Mouse (Mus musculus): ENCODE results near the gene Sh2d5. TPM values are rescaled to one million over a fixed set of nuclear protein-coding genes. Genes with fewer than 3 reads are reported as not detected.
A peak's percentile ranks its signal among the peaks of the same experiment; 100 is the strongest.

Sh2d5 gene
- polyA plus RNA-seq, 1 experiment: 4.7 TPM

GRCm38 (mm10) chr4:138293261-138293948 is 43.2 kb downstream of the Sh2d5 start:
- TF ChIP-seq EP300 (IDR thresholded peaks at IDR 0.05; ENCODE audit: insufficient read depth, low read depth, low read length): no peak
- TF ChIP-seq POLR2A (IDR thresholded peaks at IDR 0.05; ENCODE audit: insufficient read depth, low read length): no peak
- no peak for TF ChIP-seq CTCF (IDR thresholded peaks at IDR 0.05; ENCODE audit: low read depth, low read length)
- Histone ChIP-seq H3K9ac (ENCODE audit: low read depth, poor library complexity, severe bottlenecking) (no peak overlapping the region), H3K4me1 (ENCODE audit: control insufficient read depth, insufficient read depth, low read length) (no peaks in the 10 kb centered on the region), H3K36me3 (ENCODE audit: control insufficient read depth, insufficient read depth, low read length, poor library complexity, severe bottlenecking) (no peaks in the 10 kb centered on the region), H3K27ac (ENCODE audit: insufficient read depth, low read length) (no peak overlapping the region), H3K9me3 (replicated peaks; ENCODE audit: control insufficient read depth, insufficient read depth, low read length, poor library complexity, severe bottlenecking) (no peaks in the 10 kb centered on the region), H3K27me3 (ENCODE audit: control insufficient read depth, insufficient read depth, low read length, poor library complexity, severe bottlenecking) (no peaks in the 10 kb centered on the region), H3K4me3 (ENCODE audit: low read depth, low read length) (no peak overlapping the region)

DNA sequence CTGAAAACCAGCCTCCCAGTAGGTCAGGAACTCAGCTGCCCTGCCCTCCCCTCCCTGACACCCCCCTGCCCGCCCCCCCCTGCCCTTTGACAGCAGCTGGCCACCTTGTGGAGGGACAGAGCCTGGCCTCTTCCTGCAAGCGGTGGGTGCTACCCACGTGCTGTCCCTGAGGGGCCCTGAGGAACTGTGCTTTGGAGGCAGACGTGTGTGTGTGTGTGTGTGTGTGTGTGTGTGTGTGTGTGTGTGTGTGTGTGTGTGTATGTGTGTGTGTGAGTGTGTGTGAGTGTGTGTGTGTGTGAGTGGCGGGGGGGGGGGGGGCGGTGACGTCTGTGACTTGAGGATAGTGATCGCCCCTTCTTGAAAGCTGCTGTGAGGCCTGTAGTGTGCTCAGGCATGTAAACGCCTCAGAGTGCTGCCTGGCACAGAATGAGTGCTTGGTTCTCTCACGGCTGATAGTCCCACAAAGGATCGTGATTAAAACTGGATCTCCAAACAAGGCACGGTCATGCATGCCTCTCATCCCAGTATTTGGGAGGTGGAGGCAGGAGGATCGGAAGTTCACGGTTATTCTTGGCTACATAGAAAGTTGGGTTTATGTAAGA is 43.8 kb downstream of the Sh2d5 start:
- no peaks in the 10 kb centered on the region for H3K36me3 ChIP-seq (ENCODE audit: control insufficient read depth, insufficient read depth, low read length, poor library complexity, severe bottlenecking)
- no peaks in the 10 kb centered on the region for H3K4me1 ChIP-seq (ENCODE audit: control insufficient read depth, insufficient read depth, low read length)
- no peak overlapping the region for H3K27ac ChIP-seq (ENCODE audit: insufficient read depth, low read length)
- no peak overlapping the region for H3K9ac ChIP-seq (ENCODE audit: low read depth, poor library complexity, severe bottlenecking)
- H3K4me3 ChIP-seq (ENCODE audit: low read depth, low read length): no peak overlapping the region
- no peaks in the 10 kb centered on the region for H3K27me3 ChIP-seq (ENCODE audit: control insufficient read depth, insufficient read depth, low read length, poor library complexity, severe bottlenecking)
- TF ChIP-seq EP300 (IDR thresholded peaks at IDR 0.05; ENCODE audit: insufficient read depth, low read depth, low read length): no peak
- TF ChIP-seq CTCF (IDR thresholded peaks at IDR 0.05; ENCODE audit: low read depth, low read length): no peak
- no peak for TF ChIP-seq POLR2A (IDR thresholded peaks at IDR 0.05; ENCODE audit: insufficient read depth, low read length)
- H3K9me3 ChIP-seq (replicated peaks; ENCODE audit: control insufficient read depth, insufficient read depth, low read length, poor library complexity, severe bottlenecking): no peaks in the 10 kb centered on the region

DNA sequence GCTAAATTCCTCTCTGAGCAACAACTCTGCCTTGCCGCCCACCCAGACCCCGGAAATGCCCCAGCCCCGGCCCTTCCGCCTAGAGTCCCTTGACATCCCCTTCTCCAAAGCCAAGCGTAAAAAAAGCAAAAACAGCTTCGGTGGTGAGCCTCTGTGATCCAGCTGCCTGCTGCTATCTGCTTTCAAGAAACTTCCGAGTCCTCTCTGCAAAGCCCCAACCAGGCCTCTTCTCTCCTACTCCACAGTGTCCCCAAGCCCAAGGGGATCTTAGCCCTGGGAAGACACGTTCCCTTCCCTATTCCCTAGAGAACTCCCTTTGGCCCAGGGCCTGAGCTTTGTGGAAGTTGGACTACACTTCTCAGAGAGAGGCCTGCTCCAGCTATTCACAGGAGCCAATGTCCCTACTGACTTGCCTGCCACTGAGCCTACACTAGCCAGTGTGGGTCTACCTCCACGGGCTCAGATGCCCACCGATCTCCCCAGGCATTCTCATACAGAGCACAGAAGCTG is 51.1 kb downstream of the Sh2d5 start:
- TF ChIP-seq POLR2A (IDR thresholded peaks at IDR 0.05; ENCODE audit: insufficient read depth, low read length): no peak
- no peak for TF ChIP-seq EP300 (IDR thresholded peaks at IDR 0.05; ENCODE audit: insufficient read depth, low read depth, low read length)
- TF ChIP-seq CTCF (IDR thresholded peaks at IDR 0.05; ENCODE audit: low read depth, low read length): no peak
- no peaks in the 10 kb centered on the region for H3K27me3 ChIP-seq (ENCODE audit: control insufficient read depth, insufficient read depth, low read length, poor library complexity, severe bottlenecking)
- H3K36me3 ChIP-seq (ENCODE audit: control insufficient read depth, insufficient read depth, low read length, poor library complexity, severe bottlenecking): no peaks in the 10 kb centered on the region
- no peak overlapping the region for H3K27ac ChIP-seq (ENCODE audit: insufficient read depth, low read length)
- H3K9ac ChIP-seq (ENCODE audit: low read depth, poor library complexity, severe bottlenecking): no peak overlapping the region
- no peak overlapping the region for H3K4me3 ChIP-seq (ENCODE audit: low read depth, low read length)
- no peaks in the 10 kb centered on the region for H3K9me3 ChIP-seq (replicated peaks; ENCODE audit: control insufficient read depth, insufficient read depth, low read length, poor library complexity, severe bottlenecking)
- H3K4me1 ChIP-seq (ENCODE audit: control insufficient read depth, insufficient read depth, low read length): no peaks in the 10 kb centered on the region

DNA sequence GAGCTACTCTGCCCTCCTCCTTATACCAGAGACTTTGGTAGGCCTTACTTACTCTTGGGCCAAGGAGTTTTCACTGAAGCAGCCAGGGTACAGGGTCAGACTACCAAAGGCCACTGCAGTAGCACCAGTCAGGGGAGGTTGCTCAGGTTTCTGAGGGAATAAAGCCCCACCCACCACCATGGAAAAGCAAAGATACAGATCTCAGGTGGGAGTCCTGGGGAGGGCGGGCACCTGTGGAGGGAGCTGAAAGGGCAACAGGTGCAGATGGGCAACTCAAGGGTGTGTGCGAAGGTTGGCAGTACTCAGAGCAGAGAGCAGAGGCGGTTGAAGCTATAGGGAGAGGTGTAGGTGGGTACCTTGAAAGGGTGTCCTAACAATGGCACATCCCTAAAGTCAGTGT is 52.8 kb downstream of the Sh2d5 start:
- no peak overlapping the region for H3K4me3 ChIP-seq (ENCODE audit: low read depth, low read length)
- no peak overlapping the region for H3K9ac ChIP-seq (ENCODE audit: low read depth, poor library complexity, severe bottlenecking)

GRCm38 (mm10) chr4:138303742-138304141 is 53.5 kb downstream of the Sh2d5 start:
- Histone ChIP-seq H3K4me3 (ENCODE audit: low read depth, low read length) (peak overlapping the region; percentile 90), H3K27me3 (ENCODE audit: control insufficient read depth, insufficient read depth, low read length, poor library complexity, severe bottlenecking) (no peaks in the 10 kb centered on the region), H3K9ac (ENCODE audit: low read depth, poor library complexity, severe bottlenecking) (peak overlapping the region; percentile 63), H3K4me1 (ENCODE audit: control insufficient read depth, insufficient read depth, low read length) (no peaks in the 10 kb centered on the region), H3K27ac (ENCODE audit: insufficient read depth, low read length) (no peak overlapping the region), H3K36me3 (ENCODE audit: control insufficient read depth, insufficient read depth, low read length, poor library complexity, severe bottlenecking) (no peaks in the 10 kb centered on the region), H3K9me3 (replicated peaks; ENCODE audit: control insufficient read depth, insufficient read depth, low read length, poor library complexity, severe bottlenecking) (no peaks in the 10 kb centered on the region)
- TF ChIP-seq POLR2A (IDR thresholded peaks at IDR 0.05; ENCODE audit: insufficient read depth, low read length): no peak
- TF ChIP-seq CTCF (IDR thresholded peaks at IDR 0.05; ENCODE audit: low read depth, low read length): no peak
- no peak for TF ChIP-seq EP300 (IDR thresholded peaks at IDR 0.05; ENCODE audit: insufficient read depth, low read depth, low read length)

More for the DNA sequence above, 52.8 kb downstream of the Sh2d5 start:
- no peaks in the 10 kb centered on the region for H3K36me3 ChIP-seq (ENCODE audit: control insufficient read depth, insufficient read depth, low read length, poor library complexity, severe bottlenecking)
- no peaks in the 10 kb centered on the region for H3K4me1 ChIP-seq (ENCODE audit: control insufficient read depth, insufficient read depth, low read length)
- no peak overlapping the region for H3K27ac ChIP-seq (ENCODE audit: insufficient read depth, low read length)
- H3K27me3 ChIP-seq (ENCODE audit: control insufficient read depth, insufficient read depth, low read length, poor library complexity, severe bottlenecking): no peaks in the 10 kb centered on the region
- TF ChIP-seq CTCF (IDR thresholded peaks at IDR 0.05; ENCODE audit: low read depth, low read length): no peak
- no peak for TF ChIP-seq POLR2A (IDR thresholded peaks at IDR 0.05; ENCODE audit: insufficient read depth, low read length)
- no peak for TF ChIP-seq EP300 (IDR thresholded peaks at IDR 0.05; ENCODE audit: insufficient read depth, low read depth, low read length)
- H3K9me3 ChIP-seq (replicated peaks; ENCODE audit: control insufficient read depth, insufficient read depth, low read length, poor library complexity, severe bottlenecking): no peaks in the 10 kb centered on the region

All from ES-Bruce4 (cell line).